Mouse (Mus musculus): Measurements from ENCODE around the gene Olfr221.

- no peak for TF ChIP-seq CTCF (IDR thresholded peaks at IDR 0.05; ENCODE audit: low read depth)
- TF ChIP-seq EP300 (IDR thresholded peaks at IDR 0.05; ENCODE audit: low read depth), result no peak
Observed at GRCm38 (mm10) chr14:51997483-51997882, 44.8 kb downstream of the Olfr221 start.

All from liver, postnatal 0 days (tissue).